Mouse (Mus musculus) limb, embryonic 14.5 days (tissue): ENCODE data around the gene Slc6a3. TPM values are rescaled to one million over a fixed set of nuclear protein-coding genes. Genes with fewer than 3 reads are reported as not detected.

Experiments used
- ATAC-seq: fragments of 200-750 bp; cut with Nextera tagmentation; 2 replicates; pipeline ENCODE4 v1.8.0; 2017; ENCODE audit warnings: low read depth, moderate number of reproducible peaks, moderate TSS enrichment; ENCODE audit not compliant: low FRiP score
- DNase-seq: peaks from one replicate; pipeline ENCODE4 v3.0.0-alpha.2; 2015; ENCODE audit warnings: low spot score
- H3K27ac ChIP-seq: fragments of 300-500 bp; sonication (generic); replicated peaks from 2 replicates; pipeline ENCODE4 v1.5.1; 2014; ENCODE audit warnings: low read depth, mild to moderate bottlenecking, low read length, moderate library complexity, mixed read lengths
- H3K27me3 ChIP-seq: fragments of 300-500 bp; sonication (generic); 2 replicates; pipeline ENCODE4 v1.6.1; 2014; ENCODE audit warnings: low read length, mixed read lengths; ENCODE audit not compliant: control insufficient read depth, insufficient read depth
- H3K36me3 ChIP-seq: fragments of 300-500 bp; sonication (generic); 2 replicates; pipeline ENCODE4 v1.6.1; 2014; ENCODE audit warnings: mild to moderate bottlenecking, low read length, moderate library complexity, mixed read lengths; ENCODE audit not compliant: control insufficient read depth, insufficient read depth
- H3K4me1 ChIP-seq: fragments of 300-500 bp; sonication (generic); 2 replicates; pipeline ENCODE4 v1.6.1; 2014; ENCODE audit warnings: antibody characterized with exemption, low read length, mixed read lengths; ENCODE audit not compliant: control insufficient read depth, insufficient read depth
- H3K4me2 ChIP-seq: fragments of 300-500 bp; sonication (generic); replicated peaks from 2 replicates; pipeline ENCODE4 v1.6.1; 2014; ENCODE audit warnings: low read depth, mild to moderate bottlenecking, low read length, moderate library complexity; ENCODE audit not compliant: severe bottlenecking
- H3K4me3 ChIP-seq: fragments of 300-500 bp; sonication (generic); replicated peaks from 2 replicates; pipeline ENCODE4 v1.5.1; 2014; ENCODE audit warnings: low read length
- H3K9ac ChIP-seq: fragments of 300-500 bp; sonication (generic); 2 replicates; pipeline ENCODE4 v1.6.1; 2014; ENCODE audit warnings: mild to moderate bottlenecking, low read depth, low read length, moderate library complexity; ENCODE audit not compliant: severe bottlenecking
- H3K9me3 ChIP-seq: fragments of 300-500 bp; sonication (generic); 2 replicates; pipeline ENCODE4 v1.6.1; 2016; ENCODE audit warnings: low read length; ENCODE audit not compliant: control insufficient read depth
- POLR2A ChIP-seq: fragments of 200-500 bp; IDR thresholded peaks from 2 replicates; pipeline ENCODE4 v1.8.0; 2012; ENCODE audit warnings: inconsistent platforms, mild to moderate bottlenecking, moderate library complexity, borderline replicate concordance; ENCODE audit not compliant: insufficient read depth, insufficient read length; ENCODE audit errors: extremely low read depth
- WGBS: fragments of 180-500 bp; shearing (Covaris S2); extraction: QIAGEN DNeasy Blood & Tissue Kit; methylation state at CpG from one replicate; pipeline ENCODE4 v1.1.7; 2014; 5-methylcytosine and 5-hydroxymethylcytosine counted together
- polyA plus RNA-seq, 2 experiments: library from polyadenylated mRNA; depleted of rRNA in 1 of 2; stranded (reverse) in 1 of 2; unstranded in 1 of 2; fragments of >200 nt; fragmentation: Nextera tagmentation in 1 of 2; extraction: Ambion mirVana in 1 of 2; gene quantifications; 2 replicates each; pipeline versions ENCODE4 v1.2.1 to v1.2.3; 2012 to 2014

Slc6a3 gene
- polyA plus RNA-seq, 2 experiments: 0.06 to 0.14 TPM

DNA sequence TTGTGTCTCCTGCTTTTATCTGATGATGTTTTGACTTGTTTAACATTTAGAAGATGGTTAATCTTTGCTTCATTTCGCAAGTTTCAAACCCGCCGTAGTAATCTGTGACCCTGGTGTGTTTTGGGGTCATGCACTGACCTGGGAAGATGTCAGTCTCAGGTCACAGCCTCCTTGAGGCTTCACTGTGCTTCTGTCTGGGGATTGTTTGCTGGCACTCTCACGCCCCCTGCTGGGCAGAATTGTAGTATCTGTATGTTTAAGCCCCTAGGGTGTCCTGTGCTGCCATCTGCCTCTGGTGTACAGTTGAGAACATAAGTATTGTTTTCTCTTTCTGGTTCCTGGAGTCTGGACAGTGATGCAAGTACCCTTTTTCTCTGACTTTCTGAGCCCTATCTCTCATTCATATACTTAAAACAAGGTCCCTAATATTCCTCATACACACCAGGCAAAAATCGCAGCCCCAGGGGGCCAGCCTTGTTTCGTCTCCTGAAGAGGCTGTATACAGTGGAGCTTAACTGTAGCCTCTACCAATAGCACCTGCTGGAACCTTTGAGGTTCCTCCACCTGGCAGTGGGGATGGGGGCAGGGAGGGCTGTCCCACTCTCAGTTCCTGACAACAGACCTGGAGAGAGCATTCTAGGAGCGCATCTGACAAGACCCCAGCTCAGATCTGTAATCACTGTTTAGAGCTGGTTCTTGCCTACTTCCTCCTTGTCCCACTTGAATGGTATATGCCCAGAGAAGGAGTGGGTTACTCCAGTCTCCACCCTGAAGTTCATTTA is 30.7 kb upstream of the Slc6a3 start:
- WGBS: 69% methylated on average over 7 of the region's 7 CpGs
- no peak for TF ChIP-seq POLR2A
- Histone ChIP-seq H3K4me2 (no peak overlapping the region), H3K27me3 (no peaks in the 10 kb centered on the region), H3K4me1 (no peaks in the 10 kb centered on the region), H3K36me3 (peaks cover 65% of the 10 kb centered on the region), H3K9me3 (no peaks in the 10 kb centered on the region), H3K27ac (no peak overlapping the region), H3K9ac (no peak overlapping the region), H3K4me3 (no peak overlapping the region)
- DNase-seq (peak; percentile 69), ATAC-seq (no peak)

- Histone ChIP-seq H3K9me3 (no peaks in the 10 kb centered on the region), H3K27me3 (no peaks in the 10 kb centered on the region), H3K27ac (no peak overlapping the region), H3K4me1 (no peaks in the 10 kb centered on the region), H3K36me3 (peaks cover 72% of the 10 kb centered on the region), H3K4me3 (no peak overlapping the region), H3K9ac (no peak overlapping the region), H3K4me2 (no peak overlapping the region)
- DNase-seq (no peak), ATAC-seq (no peak)
- WGBS: 88% methylated on average over 8 of the region's 8 CpGs
- TF ChIP-seq POLR2A: no peak
Observed at GRCm38 (mm10) chr13:73508817-73509550, 27.6 kb upstream of the Slc6a3 start.

- Histone ChIP-seq H3K27ac (no peak overlapping the region), H3K9me3 (no peaks in the 10 kb centered on the region), H3K9ac (no peak overlapping the region), H3K4me1 (no peaks in the 10 kb centered on the region), H3K4me2 (no peak overlapping the region), H3K36me3 (peaks cover 81% of the 10 kb centered on the region), H3K27me3 (no peaks in the 10 kb centered on the region), H3K4me3 (no peak overlapping the region)
- DNase-seq: no peak
- WGBS: 69% methylated on average over 6 of the region's 6 CpGs
- ATAC-seq: no peak
- TF ChIP-seq POLR2A: no peak
Observed at GRCm38 (mm10) chr13:73509869-73510268, 26.7 kb upstream of the Slc6a3 start.

- ATAC-seq (peak; percentile 58; the same call in 1 of the 2 replicates), DNase-seq (peak; percentile 87)
- Histone ChIP-seq H3K9ac (no peak overlapping the region), H3K4me2 (no peak overlapping the region), H3K4me1 (no peaks in the 10 kb centered on the region), H3K27ac (no peak overlapping the region), H3K27me3 (no peaks in the 10 kb centered on the region), H3K36me3 (peaks cover 75% of the 10 kb centered on the region), H3K4me3 (no peak overlapping the region), H3K9me3 (no peaks in the 10 kb centered on the region)
- WGBS: 57% methylated on average over 13 of the region's 13 CpGs
- TF ChIP-seq POLR2A: no peak
Observed at GRCm38 (mm10) chr13:73512776-73513673, 23.5 kb upstream of the Slc6a3 start.

- DNase-seq: no peak
- no peak for TF ChIP-seq POLR2A
- Histone ChIP-seq H3K4me1 (no peaks in the 10 kb centered on the region), H3K27me3 (no peaks in the 10 kb centered on the region), H3K9me3 (no peaks in the 10 kb centered on the region), H3K4me2 (no peak overlapping the region), H3K27ac (no peak overlapping the region), H3K4me3 (no peak overlapping the region), H3K36me3 (peaks cover 44% of the 10 kb centered on the region), H3K9ac (no peak overlapping the region)
- ATAC-seq: no peak
- 77% methylated on average over 4 of the region's 4 CpGs for WGBS
Observed at GRCm38 (mm10) chr13:73516886-73517285, 19.7 kb upstream of the Slc6a3 start.
